Mouse (Mus musculus): ENCODE measurements around the gene Apoa2. TPM values are rescaled to one million over a fixed set of nuclear protein-coding genes. Genes with fewer than 3 reads are reported as not detected.

The Apoa2 gene
- polyA plus RNA-seq (2012; rRNA removed) (2,859 and 3,167 TPM in 2 replicates), polyA plus RNA-seq (2014; fragmentation: Nextera tagmentation; extraction: Ambion mirVana) (5,173 and 5,415 TPM in 2 replicates)

- Histone ChIP-seq H3K9me3 (ENCODE audit: control insufficient read depth, low read length) (no peaks in the 10 kb centered on the region), H3K4me2 (ENCODE audit: low read depth) (peak within 1 kb of the TSS; percentile 42), H3K4me3 (ENCODE audit: insufficient read depth in 1 of 2, low read depth in 2 of 2, low read length in 2 of 2) (peak within 1 kb of the TSS; percentile 13 to 66), H3K27ac (no peak within 1 kb of the TSS; the same call in 1 of the 2 replicates), H3K27me3 (ENCODE audit: control insufficient read depth, insufficient read depth, low read length) (no peaks in the 10 kb centered on the region), H3K36me3 (replicated peaks; ENCODE audit: control insufficient read depth, insufficient read depth, low read depth) (no peaks in the 10 kb centered on the region), H3K9ac (replicated peaks) (peak within 1 kb of the TSS; percentile 32), H3K4me1 (replicated peaks; ENCODE audit: control insufficient read depth in 2 of 2, insufficient read depth in 2 of 2, low read length in 1 of 2) (peaks cover 11 to 12% of the 10 kb centered on the region in 2 experiments)
- TF ChIP-seq EP300 (IDR thresholded peaks at IDR 0.05; ENCODE audit: low read depth) (no peak; the same call in 1 of the 2 replicates), CTCF (IDR thresholded peaks at IDR 0.05; ENCODE audit: low read depth) (no peak)
- ATAC-seq (ENCODE audit: insufficient read depth) (no peak), DNase-seq (ENCODE audit: low read depth in 3 of 3, low spot score in 3 of 3) (peak in 1 of 3 experiments; percentile 35)
- WGBS (ENCODE audit: insufficient replicate concordance) = 60% methylated on average over 5 of the region's 5 CpGs
Observed at GRCm38 (mm10) chr1:171224857-171225256, at the start of gene Apoa2. TSS of gene Apoa2 (plus strand) at chr1:171225054.

DNA sequence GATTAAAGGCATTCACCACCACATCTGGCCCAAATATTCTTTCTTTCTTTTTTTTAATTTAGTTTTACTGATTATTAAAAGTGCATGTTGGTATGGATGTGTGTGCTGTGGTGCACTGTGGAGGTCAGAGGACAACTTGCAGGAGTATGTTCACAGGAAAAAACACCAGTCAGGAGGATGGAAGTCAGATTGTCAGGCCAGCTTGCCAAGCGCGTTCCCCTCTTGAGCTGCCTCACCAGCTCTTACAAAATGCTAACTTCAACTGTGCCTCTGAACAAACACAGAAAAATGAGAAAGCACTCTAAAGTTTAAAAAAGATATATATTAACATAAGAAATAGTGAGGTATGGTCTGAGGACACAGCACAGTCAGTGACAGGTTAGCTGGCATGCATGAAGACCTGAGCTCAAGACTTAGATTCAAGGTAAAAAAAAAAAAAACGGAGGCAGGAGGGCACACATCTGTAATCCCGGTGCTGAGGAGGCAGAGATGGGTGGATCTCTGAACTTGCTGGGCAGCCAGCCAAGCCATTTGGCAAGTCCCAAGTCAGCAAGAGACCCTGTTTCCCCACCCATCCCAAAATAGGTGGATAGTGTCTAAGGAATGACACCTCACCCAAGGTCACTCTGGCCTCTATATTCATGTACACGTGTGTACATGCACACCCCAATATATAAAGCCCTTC lies 45.2 kb upstream of the Apoa2 start:
- WGBS (ENCODE audit: insufficient replicate concordance) = 64% methylated on average over 5 of the region's 5 CpGs
- no peaks in the 10 kb centered on the region for H3K27me3 ChIP-seq (ENCODE audit: control insufficient read depth, insufficient read depth, low read length)

DNA sequence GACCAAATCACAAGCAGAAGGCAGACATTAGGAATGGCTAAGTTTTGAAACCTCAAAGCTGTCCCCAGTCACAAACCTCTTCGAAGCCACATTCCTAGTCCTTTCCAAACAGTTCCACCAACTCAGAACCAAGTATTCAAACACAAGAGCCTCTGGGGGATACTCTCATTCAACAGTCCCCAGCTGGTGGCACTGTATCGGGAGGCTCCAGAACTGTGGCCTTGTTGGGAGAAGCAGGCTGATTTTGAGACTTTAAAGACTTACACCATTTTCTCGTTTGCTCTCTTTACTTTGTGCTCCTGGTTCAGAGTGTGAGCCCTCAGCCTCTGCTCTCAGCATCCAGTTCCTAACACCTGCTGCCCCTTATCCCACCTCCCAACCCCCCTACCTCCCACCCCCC lies 41.8 kb upstream of the Apoa2 start:
- DNase-seq (ENCODE audit: low read depth in 3 of 3, low spot score in 3 of 3) (no peak), ATAC-seq (ENCODE audit: insufficient read depth) (no peak)
- H3K9ac ChIP-seq (replicated peaks) = no peak overlapping the region
- H3K9me3 ChIP-seq (ENCODE audit: control insufficient read depth, low read length) = no peaks in the 10 kb centered on the region
- H3K27me3 ChIP-seq (ENCODE audit: control insufficient read depth, insufficient read depth, low read length) = no peaks in the 10 kb centered on the region
- H3K4me2 ChIP-seq (ENCODE audit: low read depth) = no peak overlapping the region
- peaks cover 0 to 6% of the 10 kb centered on the region in 2 experiments; a peak in 2 of 4 replicates for H3K4me1 ChIP-seq (replicated peaks; ENCODE audit: control insufficient read depth in 2 of 2, insufficient read depth in 2 of 2, low read length in 1 of 2)
- 69% methylated on average over 3 of the region's 3 CpGs for WGBS (ENCODE audit: insufficient replicate concordance)
- H3K36me3 ChIP-seq (replicated peaks; ENCODE audit: control insufficient read depth, insufficient read depth, low read depth) = no peaks in the 10 kb centered on the region
- TF ChIP-seq CTCF (IDR thresholded peaks at IDR 0.05; ENCODE audit: low read depth) (no peak), EP300 (IDR thresholded peaks at IDR 0.05; ENCODE audit: low read depth) (no peak)
- no peak overlapping the region for H3K27ac ChIP-seq
- H3K4me3 ChIP-seq (ENCODE audit: insufficient read depth in 1 of 2, low read depth in 2 of 2, low read length in 2 of 2) = no peak overlapping the region

More for the DNA sequence above, 45.2 kb upstream of the Apoa2 start:
- TF ChIP-seq CTCF (IDR thresholded peaks at IDR 0.05; ENCODE audit: low read depth) (no peak), EP300 (IDR thresholded peaks at IDR 0.05; ENCODE audit: low read depth) (no peak)
- Histone ChIP-seq H3K9me3 (ENCODE audit: control insufficient read depth, low read length) (no peaks in the 10 kb centered on the region), H3K9ac (replicated peaks) (no peak overlapping the region), H3K4me1 (replicated peaks; ENCODE audit: control insufficient read depth in 2 of 2, insufficient read depth in 2 of 2, low read length in 1 of 2) (peaks cover 0 to 6% of the 10 kb centered on the region in 2 experiments; a peak in 2 of 4 replicates), H3K4me2 (ENCODE audit: low read depth) (no peak overlapping the region), H3K27ac (no peak overlapping the region), H3K36me3 (replicated peaks; ENCODE audit: control insufficient read depth, insufficient read depth, low read depth) (no peaks in the 10 kb centered on the region), H3K4me3 (ENCODE audit: insufficient read depth in 1 of 2, low read depth in 2 of 2, low read length in 2 of 2) (no peak overlapping the region)
- ATAC-seq (ENCODE audit: insufficient read depth) (no peak), DNase-seq (ENCODE audit: low read depth in 3 of 3, low spot score in 3 of 3) (no peak)

- DNase-seq (ENCODE audit: low read depth in 3 of 3, low spot score in 3 of 3) = no peak
Observed at GRCm38 (mm10) chr1:171183620-171184019, 41.2 kb upstream of the Apoa2 start.

DNA sequence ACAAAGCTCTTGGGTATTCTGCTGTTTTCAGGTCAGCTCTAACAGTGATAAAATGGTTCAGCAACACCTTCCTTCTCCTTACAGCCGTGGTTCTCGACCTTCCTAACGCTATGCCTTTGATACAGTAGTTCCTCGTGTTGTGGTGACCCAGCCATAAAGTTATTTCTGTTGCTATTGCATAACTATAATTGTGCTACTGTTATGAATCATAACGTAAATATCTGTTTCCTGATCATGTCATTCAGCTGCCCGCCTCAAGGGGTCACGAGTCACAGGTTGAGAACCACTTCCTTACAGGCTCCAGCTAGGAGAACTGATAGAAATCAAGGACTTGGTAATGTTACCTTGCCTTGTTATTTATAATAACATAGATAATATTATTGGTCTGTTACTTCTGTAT lies 40.5 kb upstream of the Apoa2 start:
- Histone ChIP-seq H3K9me3 (ENCODE audit: control insufficient read depth, low read length) (no peaks in the 10 kb centered on the region), H3K27me3 (ENCODE audit: control insufficient read depth, insufficient read depth, low read length) (no peaks in the 10 kb centered on the region), H3K27ac (no peak overlapping the region), H3K9ac (replicated peaks) (no peak overlapping the region), H3K4me3 (ENCODE audit: insufficient read depth in 1 of 2, low read depth in 2 of 2, low read length in 2 of 2) (no peak overlapping the region), H3K36me3 (replicated peaks; ENCODE audit: control insufficient read depth, insufficient read depth, low read depth) (no peaks in the 10 kb centered on the region), H3K4me2 (ENCODE audit: low read depth) (no peak overlapping the region), H3K4me1 (replicated peaks; ENCODE audit: control insufficient read depth in 2 of 2, insufficient read depth in 2 of 2, low read length in 1 of 2) (peaks cover 0 to 8% of the 10 kb centered on the region in 2 experiments; a peak in 2 of 4 replicates)
- TF ChIP-seq CTCF (IDR thresholded peaks at IDR 0.05; ENCODE audit: low read depth) (peak; percentile 41; the same call in 1 of the 2 replicates), EP300 (IDR thresholded peaks at IDR 0.05; ENCODE audit: low read depth) (no peak)
- no peak for ATAC-seq (ENCODE audit: insufficient read depth)
- 10% methylated on average over 7 of the region's 7 CpGs for WGBS (ENCODE audit: insufficient replicate concordance)
- DNase-seq (ENCODE audit: low read depth in 3 of 3, low spot score in 3 of 3) = peak in 1 of 3 experiments; percentile 14

More at GRCm38 (mm10) chr1:171183620-171184019, 41.2 kb upstream of the Apoa2 start:
- no peak for ATAC-seq (ENCODE audit: insufficient read depth)
- no peak overlapping the region for H3K4me2 ChIP-seq (ENCODE audit: low read depth)
- H3K4me1 ChIP-seq (replicated peaks; ENCODE audit: control insufficient read depth in 2 of 2, insufficient read depth in 2 of 2, low read length in 1 of 2) = peaks cover 0 to 6% of the 10 kb centered on the region in 2 experiments; a peak in 2 of 4 replicates
- no peaks in the 10 kb centered on the region for H3K9me3 ChIP-seq (ENCODE audit: control insufficient read depth, low read length)
- no peak overlapping the region for H3K27ac ChIP-seq
- no peak overlapping the region for H3K9ac ChIP-seq (replicated peaks)
- WGBS (ENCODE audit: insufficient replicate concordance) = 28% methylated on average over 3 of the region's 3 CpGs
- no peaks in the 10 kb centered on the region for H3K27me3 ChIP-seq (ENCODE audit: control insufficient read depth, insufficient read depth, low read length)
- no peak for TF ChIP-seq EP300 (IDR thresholded peaks at IDR 0.05; ENCODE audit: low read depth)
- H3K36me3 ChIP-seq (replicated peaks; ENCODE audit: control insufficient read depth, insufficient read depth, low read depth) = no peaks in the 10 kb centered on the region
- H3K4me3 ChIP-seq (ENCODE audit: insufficient read depth in 1 of 2, low read depth in 2 of 2, low read length in 2 of 2) = no peak overlapping the region
